ENCODE assay signal across 22 mouse cellular contexts in genomic region chr17:49736364-49736763, GRCm38 (mm10).
DNase-seq lines count a peak whose midpoint lies in the region; ATAC-seq and TF ChIP-seq lines count a peak whose summit lies in the region.
"Had no signal": no experiment of that assay in that cellular context is flagged by ENCODE, and none has a peak within 500 bp of the region (broad histone marks: within the 10 kb centered on the region; RNA-seq: fewer than 3 reads in every experiment).

No protein-coding gene starts in this region.

- intact Hi-C loops in gastrocnemius, adult 2 months (cut with DNase I) = loop anchor here (10.0 kb wide), 2 partner anchors 158 to 312 kb away; partner anchors contain the start of gene Mocs1

- no peaks in the 10 kb centered on the region for H3K9me3 ChIP-seq in liver, postnatal 0 days (ENCODE audit: low read length)
- 0 out of 2 replicates have a peak, but pooled peaks cover 9% of the 10 kb centered on the region for H3K9me3 ChIP-seq in liver, embryonic 12.5 days (replicated peaks)
- H3K9me3 ChIP-seq: embryonic facial prominence, embryonic 15.5 days; hindbrain, embryonic 13.5 days; intestine, embryonic 15.5 days had no signal

- no peaks in the 10 kb centered on the region for H3K4me1 ChIP-seq in liver, postnatal 0 days (ENCODE audit: insufficient read depth)
- no peaks in the 10 kb centered on the region for H3K4me1 ChIP-seq in liver, embryonic 12.5 days
- H3K4me1 ChIP-seq: hindbrain, embryonic 13.5 days; intestine, embryonic 15.5 days had no signal

- TF ChIP-seq CTCF in gastrocnemius, adult 2 months (IDR thresholded peaks at IDR 0.05) = peak; percentile 18; the same call in 1 of the 2 replicates
- TF ChIP-seq CTCF in liver, postnatal 0 days (IDR thresholded peaks at IDR 0.05; ENCODE audit: low read depth) = peak; percentile 33

- H3K27me3 ChIP-seq in liver, postnatal 0 days (ENCODE audit: insufficient read depth, low read length) = no peaks in the 10 kb centered on the region
- no peaks in the 10 kb centered on the region for H3K27me3 ChIP-seq in liver, embryonic 12.5 days (replicated peaks)
- H3K27me3 ChIP-seq: embryonic facial prominence, embryonic 15.5 days; heart, embryonic 12.5 days; hindbrain, embryonic 13.5 days; intestine, embryonic 15.5 days had no signal

- no peak for ATAC-seq in liver, postnatal 0 days
- ATAC-seq in liver, embryonic 12.5 days = no peak
- ATAC-seq: intestine, embryonic 15.5 days had no signal

- H3K4me2 ChIP-seq in liver, postnatal 0 days (ENCODE audit: low read depth, low read length) = no peak overlapping the region
- H3K4me2 ChIP-seq in liver, embryonic 12.5 days = no peak overlapping the region
- H3K4me2 ChIP-seq: embryonic facial prominence, embryonic 15.5 days; heart, embryonic 12.5 days; hindbrain, embryonic 13.5 days; intestine, embryonic 15.5 days had no signal

- H3K9ac ChIP-seq in liver, postnatal 0 days (replicated peaks) = no peak overlapping the region
- H3K9ac ChIP-seq in liver, embryonic 12.5 days = no peak overlapping the region
- H3K9ac ChIP-seq: embryonic facial prominence, embryonic 15.5 days; heart, embryonic 12.5 days; hindbrain, embryonic 13.5 days; intestine, embryonic 15.5 days had no signal

- 76% methylated on average over 3 of the region's 3 CpGs for WGBS in liver, postnatal 0 days (ENCODE audit: insufficient replicate concordance)
- WGBS in liver, embryonic 12.5 days (ENCODE audit: insufficient replicate concordance) = 72% methylated on average over 3 of the region's 3 CpGs

- no peak for DNase-seq in gastrocnemius, adult 2 months
- DNase-seq in gastrocnemius, postnatal 25 days = no peak
- DNase-seq in liver, postnatal 0 days = no peak
- DNase-seq in A20 (ENCODE audit: low read depth, low spot score) (peak; percentile 5), ZHBTc4 (ENCODE audit: low read depth, low spot score) (peak; percentile 44)
- no peak for DNase-seq in cerebellum, adult 9-11 months
- DNase-seq in cerebellum, adult 11 months = no peak
- DNase-seq: adrenal gland, postnatal 14 days; cerebellum, adult 18-20 months; cerebellum, postnatal 36 days; heart, postnatal 14 days; kidney, postnatal 10 days; lung, adult 2 months; retina, postnatal 1 day; right cerebral cortex, postnatal 4 days; thymus, postnatal 4 days had no signal

- TF ChIP-seq EP300 in liver, postnatal 0 days (IDR thresholded peaks at IDR 0.05; ENCODE audit: low read depth) = no peak

- no peak overlapping the region for H3K27ac ChIP-seq in gastrocnemius, adult 2 months
- no peak overlapping the region for H3K27ac ChIP-seq in liver, postnatal 0 days (ENCODE audit: low read depth)
- H3K27ac ChIP-seq in liver, embryonic 12.5 days = no peak overlapping the region
- H3K27ac ChIP-seq: embryonic facial prominence, embryonic 15.5 days; hindbrain, embryonic 13.5 days; intestine, embryonic 15.5 days; layer of hippocampus, adult 2 months had no signal

- no peaks in the 10 kb centered on the region for H3K36me3 ChIP-seq in liver, postnatal 0 days (replicated peaks; ENCODE audit: insufficient read depth, low read length)
- H3K36me3 ChIP-seq in liver, embryonic 12.5 days = no peaks in the 10 kb centered on the region
- H3K36me3 ChIP-seq: embryonic facial prominence, embryonic 15.5 days; heart, embryonic 12.5 days; hindbrain, embryonic 13.5 days; intestine, embryonic 15.5 days had no signal

- no peak overlapping the region for H3K4me3 ChIP-seq in gastrocnemius, adult 2 months
- no peak overlapping the region for H3K4me3 ChIP-seq in liver, postnatal 0 days (ENCODE audit: low read depth, low read length)
- H3K4me3 ChIP-seq in liver, embryonic 12.5 days = no peak overlapping the region
- H3K4me3 ChIP-seq: embryonic facial prominence, embryonic 15.5 days; heart, embryonic 12.5 days; hindbrain, embryonic 13.5 days; intestine, embryonic 15.5 days; layer of hippocampus, adult 2 months had no signal

Comparison
In these comparisons a context has a peak if more than half of its experiments do, and no peak if none do; other contexts are left out.
1. DNase-seq: peak in A20 (single experiment) and ZHBTc4 (single experiment); none in gastrocnemius, adult 2 months (single experiment), gastrocnemius, postnatal 25 days (single experiment), liver, postnatal 0 days (single experiment), cerebellum, adult 9-11 months (single experiment) and cerebellum, adult 11 months (single experiment).